Mouse (Mus musculus) cortical plate, adult 2 months (tissue): ENCODE results near the gene Mgrn1. TPM values are rescaled to one million over a fixed set of nuclear protein-coding genes. Genes with fewer than 3 reads are reported as not detected.

Source experiments
- H3K27ac ChIP-seq: fragments of 200-500 bp; 2 replicates; pipeline ENCODE4 v1.5.1; 2012; ENCODE audit warnings: low read length, control low read depth, inconsistent platforms; ENCODE audit not compliant: insufficient read depth
- H3K4me1 ChIP-seq: fragments of 200-500 bp; 2 replicates; pipeline ENCODE4 v1.6.1; 2011; ENCODE audit warnings: low read length; ENCODE audit not compliant: control insufficient read depth, insufficient read depth
- H3K4me3 ChIP-seq: fragments of 200-500 bp; 2 replicates; pipeline ENCODE4 v1.5.1; 2011; ENCODE audit warnings: mild to moderate bottlenecking, low read length, control low read depth; ENCODE audit not compliant: insufficient read depth
- CTCF ChIP-seq: fragments of 200-500 bp; IDR thresholded peaks from 2 replicates; pipeline ENCODE4 v1.5.1; 2011; ENCODE audit warnings: mild to moderate bottlenecking, control low read depth, low read length; ENCODE audit not compliant: insufficient read depth; ENCODE audit errors: extremely low read depth
- POLR2A ChIP-seq: fragments of 200-500 bp; IDR thresholded peaks from 2 replicates; pipeline ENCODE4 v1.6.1; 2011; ENCODE audit warnings: mild to moderate bottlenecking, low read length, control low read depth; ENCODE audit not compliant: insufficient read depth; ENCODE audit errors: extremely low read depth
- polyA plus RNA-seq: library from polyadenylated mRNA; depleted of rRNA; stranded (reverse); fragments of >200 nt; gene quantifications from 2 replicates; pipeline ENCODE4 v1.2.3, GENCODE M21; 2012

Mgrn1 gene
- polyA plus RNA-seq, 1 experiment = 229 TPM

DNA sequence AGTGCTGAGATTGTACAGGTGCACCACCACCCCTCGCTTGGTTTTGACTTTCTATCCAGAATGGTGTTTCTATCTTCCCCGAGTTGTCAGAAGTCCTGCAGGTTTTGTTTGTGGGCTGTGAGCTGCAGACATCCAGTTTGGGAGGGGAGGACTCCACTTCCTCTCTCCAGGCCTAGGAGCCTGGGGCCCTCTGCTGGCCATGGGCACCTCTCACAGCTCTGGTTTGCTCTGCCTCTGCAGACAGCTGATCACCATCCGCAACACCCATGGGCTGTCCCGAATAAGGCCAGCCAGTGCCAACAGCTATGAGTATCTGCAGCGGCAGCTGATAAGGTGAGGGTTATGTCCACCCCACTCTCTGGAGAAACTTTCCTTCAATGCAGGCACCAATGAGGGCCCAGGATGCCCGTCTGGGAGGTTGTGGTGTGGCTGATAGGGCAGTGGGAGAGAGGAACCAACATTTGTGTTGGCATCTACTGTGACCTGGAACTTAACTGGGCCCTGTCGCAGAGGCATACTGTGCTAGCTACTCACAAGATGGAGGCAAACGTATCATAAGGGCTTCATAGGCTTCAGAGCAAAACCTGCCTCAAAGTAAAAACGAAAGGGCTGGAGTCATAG, 23.1 kb upstream of the Mgrn1 start:
- Histone ChIP-seq H3K4me3 (no peak overlapping the region), H3K4me1 (no peaks in the 10 kb centered on the region), H3K27ac (no peak overlapping the region)
- TF ChIP-seq POLR2A (no peak), CTCF (peak; percentile 76)

DNA sequence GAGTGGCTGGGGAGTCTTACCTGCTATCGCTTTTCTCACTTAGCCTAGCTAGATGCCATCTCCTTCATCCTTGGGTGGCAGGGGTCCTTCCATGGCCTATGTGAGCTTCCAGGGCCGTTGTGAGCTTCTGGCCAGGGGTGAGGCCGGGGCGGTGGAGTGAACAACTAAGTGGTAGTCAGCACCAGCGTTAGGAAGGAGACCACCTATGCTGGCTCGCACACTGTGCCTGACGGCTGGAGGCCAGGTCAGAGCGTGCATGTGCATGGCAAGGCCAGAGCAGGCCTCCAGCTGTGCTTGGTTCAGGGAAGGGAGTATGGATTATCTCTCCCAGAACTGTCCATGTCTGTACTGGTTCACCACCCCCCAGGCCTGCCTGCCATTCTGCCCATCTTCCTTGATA, 22.3 kb upstream of the Mgrn1 start:
- Histone ChIP-seq H3K4me1 (no peaks in the 10 kb centered on the region), H3K4me3 (no peak overlapping the region), H3K27ac (no peak overlapping the region)
- TF ChIP-seq POLR2A (no peak), CTCF (no peak)

DNA sequence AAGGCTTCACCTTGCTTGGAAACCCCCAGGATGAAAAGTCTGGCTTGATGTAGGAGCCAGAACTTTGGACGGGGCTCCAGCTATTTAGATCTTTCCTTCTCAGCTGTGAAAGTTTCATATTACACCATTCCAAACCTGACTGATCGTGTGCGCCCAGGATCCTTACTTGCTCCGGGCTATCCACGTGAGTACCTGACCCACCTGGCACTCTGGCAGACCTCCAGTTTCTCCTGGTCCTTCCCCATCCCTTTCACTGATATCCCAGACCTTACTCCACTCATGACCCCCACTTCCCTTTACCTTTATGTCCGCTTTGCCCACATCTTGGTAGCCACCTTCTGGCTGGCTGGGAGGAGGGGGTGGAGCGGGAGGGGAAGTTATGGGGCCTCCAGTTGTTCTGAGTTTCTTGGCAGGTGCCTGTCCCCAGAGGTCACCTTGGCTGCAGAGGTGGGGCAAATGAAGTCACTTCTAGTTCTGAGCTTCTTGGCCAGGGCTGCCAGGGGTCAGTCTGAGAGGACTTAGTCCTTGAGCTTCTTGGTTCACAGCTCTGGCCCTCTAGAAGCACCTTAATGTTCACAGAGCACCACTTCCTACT, 19.9 kb upstream of the Mgrn1 start:
- Histone ChIP-seq H3K4me1 (no peaks in the 10 kb centered on the region), H3K4me3 (no peak overlapping the region), H3K27ac (no peak overlapping the region)
- TF ChIP-seq POLR2A (no peak), CTCF (no peak)

DNA sequence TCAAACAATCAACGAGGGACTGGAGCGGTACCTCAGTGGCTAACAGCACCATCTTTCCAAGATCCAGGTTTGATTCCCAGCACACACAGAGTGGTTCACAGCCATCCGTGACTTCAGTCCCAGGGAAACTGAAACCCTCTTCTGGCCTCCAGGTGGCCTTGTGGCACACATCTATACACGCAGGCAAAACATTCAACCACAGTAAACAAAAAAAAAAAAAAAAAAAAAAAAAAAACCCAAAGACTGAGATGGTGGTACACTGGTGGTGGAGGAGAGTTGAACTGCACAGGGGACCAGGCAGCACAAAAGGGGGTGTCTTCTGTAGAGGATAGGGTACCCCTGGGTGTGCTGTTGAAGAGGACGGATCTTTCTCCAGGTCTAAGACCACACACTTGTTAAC, 15.6 kb upstream of the Mgrn1 start:
- no peak overlapping the region for H3K27ac ChIP-seq
- no peaks in the 10 kb centered on the region for H3K4me1 ChIP-seq
- H3K4me3 ChIP-seq = no peak overlapping the region
- TF ChIP-seq CTCF (no peak), POLR2A (no peak)

DNA sequence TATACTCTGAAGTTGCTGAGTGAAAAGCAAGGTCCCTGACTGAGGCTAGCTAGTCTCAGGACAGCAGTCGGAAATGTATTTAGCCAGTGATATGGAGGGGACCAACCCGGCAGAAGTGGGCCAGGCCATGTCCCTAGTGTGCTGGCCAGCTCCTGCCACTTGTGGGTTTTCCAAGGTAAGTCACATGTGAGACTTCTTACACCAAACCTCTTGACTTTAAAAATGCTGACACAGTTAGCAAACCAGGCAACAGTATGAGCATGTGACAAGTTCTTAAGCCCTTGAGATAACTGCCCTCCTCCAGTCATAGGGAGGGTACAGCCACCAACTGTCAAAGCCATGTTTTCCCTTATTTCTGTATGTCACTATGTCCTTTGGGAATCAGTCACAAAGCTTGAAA, 14.1 kb upstream of the Mgrn1 start:
- Histone ChIP-seq H3K27ac (no peak overlapping the region), H3K4me1 (no peaks in the 10 kb centered on the region; the same call in 1 of the 2 replicates), H3K4me3 (no peak overlapping the region)
- no peak for TF ChIP-seq POLR2A
- TF ChIP-seq CTCF = no peak

DNA sequence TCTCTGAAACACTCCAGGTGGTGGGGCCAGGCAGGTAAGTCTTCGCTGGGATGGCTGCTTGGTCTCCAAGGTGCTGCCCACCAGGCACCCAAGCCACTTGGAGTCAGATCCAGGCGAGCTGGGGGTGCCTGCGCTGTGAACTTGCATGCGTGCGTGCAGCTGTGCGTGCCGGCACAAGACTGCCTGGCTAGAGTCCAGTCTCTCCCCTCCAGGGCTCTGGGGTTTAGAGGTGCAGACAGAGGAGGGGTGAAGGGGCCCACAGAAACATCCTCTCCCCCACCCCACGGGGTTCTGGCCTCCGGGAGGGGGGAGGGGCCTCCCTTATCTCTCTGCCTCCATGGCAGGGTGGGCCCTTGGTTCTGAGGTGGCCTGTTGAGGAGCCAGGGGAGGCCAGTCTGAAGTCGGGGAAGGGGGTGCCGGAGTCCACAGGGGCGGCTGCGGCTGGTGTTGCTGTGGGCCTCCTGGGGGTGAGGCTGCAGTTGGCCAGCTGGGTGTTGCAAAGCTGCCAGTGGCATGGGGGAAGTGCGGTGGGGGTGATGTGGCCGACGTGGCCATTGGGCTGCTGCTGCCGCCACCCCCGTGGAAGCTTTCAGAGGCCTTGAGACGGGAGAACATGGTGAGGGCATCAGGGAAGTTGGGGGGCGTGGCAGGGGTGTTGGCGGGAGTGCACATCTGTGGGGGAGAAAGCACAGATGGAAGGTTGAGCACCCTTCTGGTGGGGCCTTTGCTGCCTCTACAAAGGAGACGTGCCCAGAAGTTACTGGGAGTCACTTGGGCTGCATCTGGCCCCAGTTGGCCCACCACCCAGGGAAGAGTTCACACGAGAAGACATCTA, 10.6 kb upstream of the Mgrn1 start:
- no peak overlapping the region for H3K4me3 ChIP-seq
- peaks cover 2% of the 10 kb centered on the region; the same call in 1 of the 2 replicates for H3K4me1 ChIP-seq
- no peak for TF ChIP-seq CTCF
- TF ChIP-seq POLR2A = no peak
- H3K27ac ChIP-seq = no peak overlapping the region

DNA sequence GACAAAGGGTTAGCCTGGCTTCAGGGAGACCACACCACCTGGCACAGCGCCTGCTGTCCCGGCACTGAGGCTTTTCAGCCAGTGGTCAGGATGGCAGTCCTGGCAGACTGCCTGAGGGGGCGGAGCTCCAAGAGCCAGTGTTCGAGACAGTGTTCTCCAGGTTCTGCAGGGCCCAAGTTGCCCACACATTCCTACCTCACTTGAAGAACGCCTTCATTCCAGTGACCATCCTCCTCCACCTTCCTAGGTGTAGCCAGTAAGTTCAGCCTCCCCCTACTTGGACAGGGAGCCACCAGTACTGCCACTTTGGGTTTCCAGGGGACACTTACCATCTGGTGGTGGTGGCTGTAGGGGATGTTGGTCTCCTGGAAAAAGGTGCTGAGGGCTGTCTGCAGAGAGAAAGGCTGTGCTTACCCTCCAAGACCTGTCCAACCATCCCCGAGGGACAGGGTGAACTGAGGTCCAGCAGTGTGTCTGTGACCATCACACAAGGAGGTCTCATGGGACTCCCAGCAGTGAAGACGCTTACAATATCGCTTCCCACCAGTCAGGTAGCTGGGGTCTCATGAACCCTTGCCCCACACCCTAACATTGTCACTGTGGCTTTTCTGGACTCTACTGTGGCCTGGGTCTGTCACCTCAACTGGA, 9.9 kb upstream of the Mgrn1 start:
- Histone ChIP-seq H3K4me1 (peaks cover 2% of the 10 kb centered on the region; the same call in 1 of the 2 replicates), H3K27ac (no peak overlapping the region), H3K4me3 (no peak overlapping the region)
- no peak for TF ChIP-seq POLR2A
- no peak for TF ChIP-seq CTCF

DNA sequence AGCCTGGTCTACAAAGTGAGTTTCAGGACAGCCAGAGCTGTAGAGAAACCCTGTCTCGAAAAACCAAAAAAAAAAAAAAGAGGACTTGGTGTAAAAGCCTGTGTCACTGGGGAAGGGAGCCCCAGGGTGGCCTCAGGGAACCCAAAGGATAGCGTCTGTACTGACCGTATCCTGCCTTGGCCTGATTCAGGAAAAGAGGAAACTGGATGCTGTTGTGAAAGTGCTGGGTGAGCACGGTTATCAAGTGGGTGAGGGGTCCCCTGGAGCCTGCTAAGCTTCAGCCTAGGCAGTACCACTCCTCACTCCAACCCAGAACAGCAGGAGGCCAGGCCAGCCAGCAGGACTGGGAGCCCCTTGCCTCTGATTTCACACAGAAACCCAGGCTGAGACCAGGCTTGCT, 8.9 kb upstream of the Mgrn1 start:
- Histone ChIP-seq H3K4me3 (no peak overlapping the region), H3K27ac (no peak overlapping the region), H3K4me1 (peaks cover 6% of the 10 kb centered on the region; the same call in 1 of the 2 replicates)
- TF ChIP-seq CTCF (no peak), POLR2A (no peak)

DNA sequence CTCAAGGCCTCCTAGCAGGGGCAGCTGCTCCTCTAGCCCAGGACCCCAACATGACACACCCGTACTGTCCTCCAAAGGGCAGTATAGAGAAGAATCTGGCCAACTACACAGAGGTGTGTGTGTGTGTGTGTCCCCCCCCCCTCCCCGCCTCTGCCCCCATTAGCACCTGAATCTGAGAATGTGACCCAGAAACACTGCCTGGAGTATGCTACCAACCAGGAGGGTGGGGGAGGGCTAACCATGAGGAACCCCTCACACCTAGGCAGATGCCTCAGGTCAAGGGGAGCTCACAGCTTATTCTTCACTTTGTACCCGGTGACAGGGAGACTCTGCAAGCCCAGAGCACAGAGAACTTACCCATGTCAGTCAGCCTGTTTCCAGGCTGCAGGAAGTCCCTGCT, 8.3 kb upstream of the Mgrn1 start:
- H3K4me3 ChIP-seq = peak overlapping the region; percentile 87; the same call in 1 of the 2 replicates
- no peak for TF ChIP-seq POLR2A
- no peak for TF ChIP-seq CTCF
- H3K4me1 ChIP-seq = peaks cover 6% of the 10 kb centered on the region; the same call in 1 of the 2 replicates
- H3K27ac ChIP-seq = no peak overlapping the region
